Mouse (Mus musculus) testis, adult 2 months (tissue): Measurements from ENCODE around the gene Pstpip1.

Experiments
- CTCF ChIP-seq: fragments of 200-500 bp; IDR thresholded peaks from 2 replicates; pipeline ENCODE4 v1.5.1; 2012; ENCODE audit warnings: low read depth, mild to moderate bottlenecking, inconsistent platforms, low read length, moderate library complexity; ENCODE audit not compliant: control insufficient read depth, insufficient read depth, insufficient replicate concordance
- POLR2A ChIP-seq: fragments of 200-500 bp; IDR thresholded peaks from 2 replicates; pipeline ENCODE4 v1.6.1; 2012; ENCODE audit warnings: low read depth, mild to moderate bottlenecking, inconsistent platforms, low read length, moderate library complexity; ENCODE audit not compliant: control insufficient read depth

GRCm38 (mm10) chr9:56158077-56158476 lies 68.3 kb downstream of the Pstpip1 start:
- no peak for TF ChIP-seq POLR2A
- no peak for TF ChIP-seq CTCF
